Mouse (Mus musculus): Measurements from ENCODE around the gene Bcl2l12. TPM values are rescaled to one million over a fixed set of nuclear protein-coding genes. Genes with fewer than 3 reads are reported as not detected.
A peak's percentile ranks its signal among the peaks of the same experiment; 100 is the strongest.

Bcl2l12 gene
- polyA plus RNA-seq, 1 experiment from 2014 or later = 83.9 TPM

DNA sequence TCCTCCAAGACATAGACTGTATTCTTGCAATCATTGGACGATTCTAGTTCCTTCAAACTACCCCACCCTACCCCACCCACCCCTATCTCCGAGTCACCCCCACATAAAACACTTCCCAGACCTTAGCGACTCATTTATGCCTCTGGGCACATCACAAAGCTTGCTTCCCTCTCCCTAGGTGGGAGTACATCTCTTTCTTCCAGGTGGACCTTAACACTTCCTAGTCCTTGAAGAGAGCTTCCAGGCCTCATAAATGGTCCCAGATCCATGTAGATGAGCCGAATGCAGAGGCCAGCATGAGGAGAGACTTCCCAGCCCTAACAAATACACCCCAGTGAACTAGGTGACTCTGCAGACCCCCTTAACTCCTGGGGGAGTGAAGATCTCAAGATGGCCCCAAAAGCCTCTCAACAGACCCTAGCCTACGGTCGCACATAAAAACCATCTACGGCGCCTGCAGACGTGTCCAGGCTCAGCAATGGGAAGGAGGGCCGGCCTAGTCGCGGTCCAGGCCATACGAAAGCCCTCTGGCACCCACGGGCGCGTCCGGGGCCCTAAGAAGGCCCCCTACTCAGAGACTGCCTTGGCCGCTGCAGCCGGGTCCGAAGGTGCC lies 16.9 kb upstream of the Bcl2l12 start:
- 3% methylated on average over 20 of the region's 20 CpGs for WGBS
- Histone ChIP-seq H3K27ac (peak overlapping the region; percentile 95), H3K4me1 (peaks cover 48% of the 10 kb centered on the region), H3K36me3 (replicated peaks) (peaks cover 36% of the 10 kb centered on the region), H3K9me3 (no peaks in the 10 kb centered on the region), H3K4me3 (peak overlapping the region; percentile 89), H3K27me3 (ENCODE audit: poor library complexity, severe bottlenecking) (peaks cover 24% of the 10 kb centered on the region)
- no peak for DNase-seq (ENCODE audit: extremely low spot score, low spot score)

DNA sequence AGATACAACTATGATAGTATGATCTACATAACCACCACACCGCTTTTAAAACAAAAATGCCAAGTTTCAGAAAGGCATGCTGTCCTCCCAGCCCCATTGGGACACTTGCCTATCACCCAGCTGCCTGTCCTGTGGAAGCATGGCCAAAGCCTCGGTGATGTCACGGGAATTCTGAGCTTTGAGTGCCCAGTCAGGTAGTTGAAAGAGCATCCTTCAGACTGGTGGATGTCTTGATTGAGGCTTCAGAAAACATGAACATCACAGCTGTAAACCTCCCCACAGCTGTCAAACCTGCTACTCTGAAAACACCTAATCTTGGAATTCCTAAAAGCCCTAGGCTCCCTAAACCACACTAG lies 15.6 kb upstream of the Bcl2l12 start:
- DNase-seq (ENCODE audit: extremely low spot score, low spot score) = no peak
- WGBS = 94% methylated on average over 3 of the region's 3 CpGs
- Histone ChIP-seq H3K9me3 (no peaks in the 10 kb centered on the region), H3K4me1 (peaks cover 39% of the 10 kb centered on the region), H3K27ac (no peak overlapping the region), H3K4me3 (peak overlapping the region; percentile 89; the same call in 1 of the 2 replicates), H3K36me3 (replicated peaks) (peaks cover 50% of the 10 kb centered on the region), H3K27me3 (ENCODE audit: poor library complexity, severe bottlenecking) (peaks cover 11% of the 10 kb centered on the region)

DNA sequence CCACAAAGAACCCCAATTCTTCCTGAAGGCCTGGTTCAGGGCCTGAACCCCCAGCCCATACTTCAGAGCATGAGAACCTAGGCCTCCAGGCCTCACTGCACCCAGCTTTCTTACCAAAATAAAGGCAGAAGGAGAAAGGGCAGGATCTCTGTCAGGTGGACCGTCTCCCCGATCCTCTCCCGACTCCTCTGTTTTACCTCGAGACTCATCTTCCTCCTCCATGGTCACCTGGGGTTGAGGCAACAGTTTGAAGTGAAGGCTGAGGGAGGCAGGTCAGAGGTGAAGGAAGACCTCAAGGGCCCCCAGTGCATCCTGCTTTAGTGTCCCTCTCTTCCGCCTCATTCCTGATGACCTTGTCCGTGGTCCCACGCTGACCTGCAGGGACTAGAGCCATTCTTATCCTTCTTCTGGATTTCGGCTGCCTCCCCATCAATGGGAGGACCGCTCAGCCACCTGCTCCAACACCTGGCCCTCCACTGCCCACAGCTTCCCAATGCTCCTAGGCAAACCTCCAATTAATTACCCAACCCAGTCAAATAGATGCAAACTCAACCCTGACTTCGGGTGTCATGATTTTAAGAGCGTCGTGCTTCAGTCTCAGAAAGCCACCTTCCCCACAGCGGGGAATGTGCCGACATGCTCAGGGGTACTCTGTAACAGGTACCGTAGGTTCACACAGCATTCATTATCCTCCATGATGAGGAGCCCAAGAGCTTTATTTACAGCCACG lies 15.0 kb upstream of the Bcl2l12 start:
- WGBS = 94% methylated on average over 16 of the region's 16 CpGs
- Histone ChIP-seq H3K9me3 (no peaks in the 10 kb centered on the region), H3K27ac (no peak overlapping the region), H3K4me1 (peaks cover 33% of the 10 kb centered on the region), H3K36me3 (replicated peaks) (peaks cover 55% of the 10 kb centered on the region), H3K4me3 (peak overlapping the region; percentile 89; the same call in 1 of the 2 replicates), H3K27me3 (ENCODE audit: poor library complexity, severe bottlenecking) (peaks cover 5% of the 10 kb centered on the region)
- DNase-seq (ENCODE audit: extremely low spot score, low spot score) = no peak

DNA sequence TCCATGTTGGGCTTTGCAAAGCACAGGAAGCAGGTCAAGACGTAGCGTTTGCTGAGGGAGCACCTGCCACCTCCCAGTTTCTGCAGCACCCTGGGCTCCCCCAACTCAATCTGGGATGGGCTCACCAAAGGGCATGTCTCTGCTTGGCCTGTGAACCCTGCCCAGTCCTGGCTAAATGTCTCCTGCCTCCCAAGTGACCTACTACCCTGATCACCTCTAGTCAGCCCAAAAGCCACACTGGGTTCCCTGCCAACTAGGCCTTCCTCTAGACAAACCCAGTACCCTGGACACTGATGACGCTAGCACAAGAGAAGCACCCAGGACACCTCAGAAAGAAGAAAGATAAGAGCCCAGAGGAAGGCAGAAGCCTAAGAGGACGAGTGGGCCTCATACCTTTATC lies 14.3 kb upstream of the Bcl2l12 start:
- no peak overlapping the region for H3K27ac ChIP-seq
- H3K4me1 ChIP-seq = peaks cover 26% of the 10 kb centered on the region
- WGBS = 82% methylated on average over 4 of the region's 4 CpGs
- peak overlapping the region; percentile 14; the same call in 1 of the 2 replicates for H3K4me3 ChIP-seq
- H3K36me3 ChIP-seq (replicated peaks) = peaks cover 62% of the 10 kb centered on the region
- no peak for DNase-seq (ENCODE audit: extremely low spot score, low spot score)
- H3K9me3 ChIP-seq = no peaks in the 10 kb centered on the region
- no peaks in the 10 kb centered on the region for H3K27me3 ChIP-seq (ENCODE audit: poor library complexity, severe bottlenecking)

DNA sequence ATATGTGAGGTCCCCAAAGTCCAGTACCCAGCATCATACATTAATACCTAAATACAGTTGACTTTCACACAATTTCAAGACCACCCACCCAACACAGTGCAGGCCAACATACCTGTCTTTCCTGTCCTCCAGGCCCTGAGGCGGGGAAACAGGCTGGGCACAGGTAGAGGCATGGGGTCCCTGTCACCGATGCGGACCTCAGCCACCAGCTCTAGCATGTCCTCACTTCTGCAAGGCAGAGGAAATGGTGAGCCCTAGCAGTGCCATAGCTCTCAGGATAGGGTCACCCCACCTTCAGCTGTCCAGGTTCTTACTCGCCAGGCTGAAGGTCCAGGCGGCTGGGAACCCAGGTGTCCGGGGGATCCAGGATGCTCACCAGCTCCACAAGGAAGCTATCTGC lies 13.5 kb upstream of the Bcl2l12 start:
- no peaks in the 10 kb centered on the region for H3K27me3 ChIP-seq (ENCODE audit: poor library complexity, severe bottlenecking)
- H3K4me3 ChIP-seq = peak overlapping the region; percentile 14; the same call in 1 of the 2 replicates
- H3K27ac ChIP-seq = no peak overlapping the region
- 96% methylated on average over 6 of the region's 6 CpGs for WGBS
- H3K36me3 ChIP-seq (replicated peaks) = peaks cover 70% of the 10 kb centered on the region
- H3K4me1 ChIP-seq = peaks cover 22% of the 10 kb centered on the region
- no peak for DNase-seq (ENCODE audit: extremely low spot score, low spot score)
- no peaks in the 10 kb centered on the region for H3K9me3 ChIP-seq

DNA sequence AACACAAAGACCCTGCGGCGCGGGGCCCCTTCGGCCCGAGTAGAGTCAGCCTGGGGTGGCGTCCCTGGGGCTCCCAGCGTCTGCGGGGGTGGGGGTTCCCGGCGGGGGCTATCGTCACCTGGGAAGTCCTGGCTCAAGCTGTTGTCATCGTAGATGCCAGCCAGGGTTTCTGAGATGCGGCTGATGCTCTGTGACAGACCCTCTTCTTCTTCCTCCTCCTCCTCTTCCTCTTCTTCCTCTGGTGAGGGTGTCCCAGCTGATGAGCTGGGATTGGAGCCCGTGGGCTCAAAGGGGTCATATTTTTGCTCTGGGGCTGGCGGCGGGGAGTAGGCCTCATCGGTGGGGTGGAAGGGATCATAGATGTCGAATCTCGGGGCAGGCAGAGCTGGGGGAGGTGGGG lies 9.9 kb upstream of the Bcl2l12 start:
- peaks cover 100% of the 10 kb centered on the region for H3K36me3 ChIP-seq (replicated peaks)
- no peak for DNase-seq (ENCODE audit: extremely low spot score, low spot score)
- H3K4me1 ChIP-seq = 0 out of 2 replicates have a peak, but pooled peaks cover 2% of the 10 kb centered on the region
- H3K27me3 ChIP-seq (ENCODE audit: poor library complexity, severe bottlenecking) = no peaks in the 10 kb centered on the region
- H3K4me3 ChIP-seq = peak overlapping the region; percentile 5; the same call in 1 of the 2 replicates
- WGBS = 96% methylated on average over 19 of the region's 19 CpGs
- no peaks in the 10 kb centered on the region for H3K9me3 ChIP-seq
- H3K27ac ChIP-seq = no peak overlapping the region

DNA sequence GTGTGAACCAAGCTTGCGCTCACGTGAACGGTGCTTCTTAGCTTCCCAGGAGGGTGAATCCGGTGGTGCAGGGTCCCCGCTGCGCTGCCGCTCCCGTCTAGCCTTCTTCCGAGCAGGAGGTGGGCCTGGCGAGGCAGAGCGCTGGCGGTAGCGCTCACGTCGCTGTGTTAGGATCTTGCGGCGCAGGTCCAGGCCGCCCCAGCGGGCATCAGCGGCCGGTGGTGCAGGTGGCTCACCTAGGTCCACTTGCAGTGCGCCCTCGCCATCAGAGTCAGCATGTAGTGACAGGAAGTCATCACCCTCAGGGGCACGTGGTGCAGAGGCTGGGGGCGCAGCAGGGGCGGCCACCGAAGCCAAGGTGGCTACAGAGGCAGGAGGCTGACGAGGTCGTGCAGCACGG lies 9.3 kb upstream of the Bcl2l12 start:
- H3K4me1 ChIP-seq = 0 out of 2 replicates have a peak, but pooled peaks cover 2% of the 10 kb centered on the region
- no peak overlapping the region for H3K27ac ChIP-seq
- peak overlapping the region; percentile 5; the same call in 1 of the 2 replicates for H3K4me3 ChIP-seq
- no peak for DNase-seq (ENCODE audit: extremely low spot score, low spot score)
- H3K9me3 ChIP-seq = no peaks in the 10 kb centered on the region
- no peaks in the 10 kb centered on the region for H3K27me3 ChIP-seq (ENCODE audit: poor library complexity, severe bottlenecking)
- H3K36me3 ChIP-seq (replicated peaks) = peaks cover 100% of the 10 kb centered on the region
- 96% methylated on average over 30 of the region's 30 CpGs for WGBS

DNA sequence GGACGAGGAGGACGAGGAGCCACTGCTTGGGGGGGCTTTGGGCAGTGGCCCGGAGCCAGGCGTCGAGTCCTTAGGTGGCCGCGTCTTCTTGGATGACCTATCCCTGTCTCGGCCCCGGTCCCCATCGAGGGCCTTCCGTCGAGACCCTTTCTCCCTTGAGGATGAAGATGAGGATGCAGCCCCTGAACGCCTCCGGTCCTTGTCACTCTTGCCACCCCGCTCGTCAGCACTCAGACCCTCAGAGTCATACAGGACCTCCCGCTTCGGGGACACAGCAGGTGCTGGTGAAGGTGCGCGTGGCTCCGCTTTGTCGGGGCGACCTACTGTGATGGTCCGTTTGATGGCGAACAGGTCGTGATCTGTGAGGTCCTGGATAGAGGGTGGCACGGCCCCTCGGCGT lies 8.6 kb upstream of the Bcl2l12 start:
- no peaks in the 10 kb centered on the region for H3K27me3 ChIP-seq (ENCODE audit: poor library complexity, severe bottlenecking)
- no peak overlapping the region; the same call in 1 of the 2 replicates for H3K4me3 ChIP-seq
- DNase-seq (ENCODE audit: extremely low spot score, low spot score) = no peak
- H3K36me3 ChIP-seq (replicated peaks) = peaks cover 100% of the 10 kb centered on the region
- 95% methylated on average over 29 of the region's 29 CpGs for WGBS
- H3K9me3 ChIP-seq = no peaks in the 10 kb centered on the region
- 0 out of 2 replicates have a peak, but pooled peaks cover 2% of the 10 kb centered on the region for H3K4me1 ChIP-seq
- H3K27ac ChIP-seq = no peak overlapping the region

DNA sequence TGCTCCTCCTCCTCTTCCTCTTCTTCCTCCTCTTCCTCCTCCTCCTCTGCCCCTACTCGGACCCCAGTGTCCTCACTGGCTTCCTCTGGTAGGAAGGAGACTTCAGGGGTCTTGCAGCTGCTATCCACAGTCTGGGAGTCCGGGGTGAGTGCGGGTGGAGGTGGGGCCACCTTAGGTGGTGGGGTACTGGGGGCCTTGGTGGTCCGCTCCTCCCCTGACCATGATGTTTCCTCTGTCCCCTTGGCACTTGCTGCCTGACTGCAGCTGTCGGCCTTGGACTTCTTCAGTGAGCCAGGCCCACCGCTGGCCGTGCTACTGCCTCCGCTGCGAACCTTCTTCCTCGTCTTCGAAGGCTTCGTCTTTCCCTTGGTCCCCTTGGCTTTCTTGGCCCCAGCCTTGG lies 8.0 kb upstream of the Bcl2l12 start:
- DNase-seq (ENCODE audit: extremely low spot score, low spot score) = no peak
- Histone ChIP-seq H3K27ac (no peak overlapping the region), H3K27me3 (ENCODE audit: poor library complexity, severe bottlenecking) (no peaks in the 10 kb centered on the region), H3K9me3 (no peaks in the 10 kb centered on the region), H3K4me1 (0 out of 2 replicates have a peak, but pooled peaks cover 2% of the 10 kb centered on the region), H3K36me3 (replicated peaks) (peaks cover 100% of the 10 kb centered on the region), H3K4me3 (no peak overlapping the region; the same call in 1 of the 2 replicates)
- WGBS = 95% methylated on average over 12 of the region's 12 CpGs

DNA sequence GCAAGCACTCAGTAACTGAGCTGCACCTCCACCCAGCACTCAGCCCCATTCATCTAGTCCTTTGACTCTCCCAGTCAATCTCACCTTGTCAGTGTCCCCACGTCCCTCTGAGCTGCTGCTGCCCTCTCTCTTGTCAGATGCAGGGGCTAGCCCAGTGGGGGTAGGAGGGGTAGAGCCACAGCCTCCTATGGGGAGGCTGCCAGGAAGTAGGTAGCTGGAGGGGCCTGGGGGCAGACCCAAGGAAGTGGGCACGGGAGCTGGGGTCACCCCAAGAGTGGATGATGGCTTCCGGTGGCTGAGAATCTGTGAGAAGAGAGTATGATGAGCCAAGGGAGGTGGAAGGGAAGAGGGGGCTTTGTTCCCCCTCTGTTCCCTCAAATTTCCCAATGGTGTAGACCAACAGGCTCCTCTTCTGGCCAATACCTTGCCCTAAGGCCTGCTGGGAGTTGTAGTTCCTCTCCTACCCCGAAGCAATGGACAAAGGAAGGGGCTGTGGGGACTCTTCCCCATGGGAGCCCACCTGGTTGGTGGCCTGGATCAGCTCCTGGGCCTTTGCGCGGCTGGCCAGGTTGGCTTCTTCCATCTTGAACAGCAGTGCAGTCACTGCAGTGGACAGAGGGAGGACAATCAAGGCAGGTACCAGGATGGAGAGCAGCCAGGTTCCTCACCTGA lies 6.9 kb upstream of the Bcl2l12 start:
- no peak overlapping the region for H3K4me3 ChIP-seq

DNA sequence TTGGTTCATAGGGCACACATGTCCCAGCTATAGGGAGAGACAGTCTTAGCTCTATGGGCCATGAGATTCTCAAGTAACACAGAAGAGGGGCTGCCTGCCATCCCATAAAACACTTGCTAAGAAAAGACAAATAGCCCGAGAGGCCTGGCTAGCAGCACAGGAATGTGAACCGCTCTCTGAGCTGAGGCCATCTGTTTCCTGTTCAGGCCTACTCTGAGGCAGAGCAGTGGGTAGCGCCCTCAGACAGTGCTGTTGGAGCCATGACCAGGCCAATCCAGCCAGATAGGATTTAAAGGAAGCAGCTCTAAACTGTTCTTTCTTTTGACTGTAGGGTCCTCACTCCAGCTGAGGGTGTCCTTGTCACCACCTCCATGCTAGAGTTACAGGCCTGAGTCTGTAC lies 6.0 kb upstream of the Bcl2l12 start:
- no peak overlapping the region for H3K27ac ChIP-seq
- H3K4me3 ChIP-seq = no peak overlapping the region
- 85% methylated on average over 3 of the region's 3 CpGs for WGBS
- peaks cover 8% of the 10 kb centered on the region for H3K4me1 ChIP-seq
- DNase-seq (ENCODE audit: extremely low spot score, low spot score) = no peak
- peaks cover 100% of the 10 kb centered on the region for H3K36me3 ChIP-seq (replicated peaks)
- H3K9me3 ChIP-seq = no peaks in the 10 kb centered on the region
- H3K27me3 ChIP-seq (ENCODE audit: poor library complexity, severe bottlenecking) = no peaks in the 10 kb centered on the region

More for the DNA sequence above, 6.9 kb upstream of the Bcl2l12 start:
- DNase-seq (ENCODE audit: extremely low spot score, low spot score) = no peak
- H3K4me1 ChIP-seq = 0 out of 2 replicates have a peak, but pooled peaks cover 2% of the 10 kb centered on the region
- 93% methylated on average over 6 of the region's 6 CpGs for WGBS
- no peaks in the 10 kb centered on the region for H3K9me3 ChIP-seq
- peaks cover 100% of the 10 kb centered on the region for H3K36me3 ChIP-seq (replicated peaks)
- no peak overlapping the region for H3K27ac ChIP-seq
- H3K27me3 ChIP-seq (ENCODE audit: poor library complexity, severe bottlenecking) = no peaks in the 10 kb centered on the region

DNA sequence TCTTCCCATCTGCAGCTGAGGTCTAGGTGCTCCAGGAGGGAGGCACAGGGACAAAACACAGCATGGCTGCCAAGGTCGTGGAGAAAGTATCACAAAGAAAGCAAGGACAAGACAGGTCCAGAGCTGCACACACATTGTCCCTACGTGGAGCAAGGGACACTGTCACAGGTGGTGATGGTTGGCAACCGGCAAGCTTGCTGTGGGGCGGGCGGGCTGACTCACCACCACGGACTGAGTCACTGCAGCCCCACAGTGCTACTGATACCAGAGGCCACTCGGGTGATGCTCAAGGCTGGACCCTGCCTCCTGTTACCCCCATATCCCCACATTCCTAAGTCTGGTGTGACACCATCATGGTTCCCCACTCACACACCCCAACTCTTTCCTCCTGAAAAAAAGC lies 3.9 kb upstream of the Bcl2l12 start:
- Histone ChIP-seq H3K36me3 (replicated peaks) (peaks cover 81% of the 10 kb centered on the region), H3K27me3 (ENCODE audit: poor library complexity, severe bottlenecking) (no peaks in the 10 kb centered on the region), H3K4me1 (peaks cover 25% of the 10 kb centered on the region), H3K9me3 (no peaks in the 10 kb centered on the region), H3K4me3 (no peak overlapping the region), H3K27ac (no peak overlapping the region)
- 94% methylated on average over 7 of the region's 7 CpGs for WGBS
- DNase-seq (ENCODE audit: extremely low spot score, low spot score) = no peak

Measured in forebrain, embryonic 10.5 days (tissue).